ENCODE assay signal across 10 mouse cellular contexts in the genomic region with DNA sequence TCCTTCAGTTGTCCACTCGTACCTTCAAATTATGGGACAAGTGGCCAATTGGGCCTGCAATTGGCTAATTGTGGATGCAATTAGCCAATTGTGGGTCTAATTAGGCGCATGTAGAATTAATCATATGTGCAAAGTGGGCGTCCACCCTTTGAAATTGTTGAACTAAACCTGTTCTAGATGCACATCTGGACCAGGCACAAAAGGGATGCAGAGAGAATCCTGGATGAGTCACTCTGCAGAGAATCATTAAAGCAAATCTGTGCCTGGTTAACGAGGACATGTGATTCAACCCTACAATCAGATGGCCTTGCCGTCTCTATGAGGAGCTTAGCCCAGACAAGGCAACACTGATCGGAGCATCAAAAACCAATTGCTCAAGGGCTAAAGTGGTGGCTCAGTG.
"Had no signal": no experiment of that assay in that cellular context is flagged by ENCODE, and none has a peak within 500 bp of the region (broad histone marks: within the 10 kb centered on the region; RNA-seq: fewer than 3 reads in every experiment).

No protein-coding gene starts in this region.

- H3K9ac ChIP-seq: liver, embryonic 15.5 days; midbrain, embryonic 13.5 days had no signal

- ATAC-seq: lung, postnatal 0 days; midbrain, embryonic 13.5 days had no signal

- H3K27me3 ChIP-seq: liver, embryonic 15.5 days; midbrain, embryonic 13.5 days had no signal

- H3K27ac ChIP-seq: left cerebral cortex, adult 2 months; limb, embryonic 10.5 days; liver, embryonic 15.5 days; midbrain, embryonic 13.5 days; stomach, postnatal 0 days had no signal

- H3K4me1 ChIP-seq: limb, embryonic 10.5 days; liver, embryonic 15.5 days; midbrain, embryonic 13.5 days had no signal

- DNase-seq: kidney, postnatal 14 days; lung, adult 2 months; lung, postnatal 36 days had no signal

- H3K4me3 ChIP-seq: left cerebral cortex, adult 2 months; limb, embryonic 10.5 days; liver, embryonic 15.5 days; midbrain, embryonic 13.5 days had no signal

- H3K36me3 ChIP-seq: limb, embryonic 10.5 days; liver, embryonic 15.5 days; midbrain, embryonic 13.5 days had no signal

- H3K4me2 ChIP-seq: liver, embryonic 11.5 days; liver, embryonic 15.5 days; midbrain, embryonic 13.5 days had no signal

- H3K9me3 ChIP-seq: limb, embryonic 10.5 days; liver, embryonic 15.5 days had no signal
